Mouse (Mus musculus) MEL (cell line): ENCODE data around the gene Bbs5. TPM values are rescaled to one million over a fixed set of nuclear protein-coding genes. Genes with fewer than 3 reads are reported as not detected.
A peak's percentile ranks its signal among the peaks of the same experiment; 100 is the strongest.

ENCODE experiments used
- DNase-seq: peaks from one replicate; pipeline ENCODE4 v3.0.0; 2011; ENCODE audit warnings: low read depth, low spot score
- H3K27ac ChIP-seq: 2 replicates; pipeline ENCODE4 v1.5.1; 2012; ENCODE audit warnings: low read depth, mild to moderate bottlenecking, control low read depth, low read length, moderate library complexity; ENCODE audit not compliant: control insufficient read depth
- H3K27me3 ChIP-seq, 2 experiments: fragments of 150-350 bp in 1 of 2; sonication (generic) in 1 of 2; 2 replicates each; pipeline ENCODE4 v1.6.1; 2012; ENCODE audit warnings: low read length in 2 of 2, mild to moderate bottlenecking in 2 of 2, improper control_type of control experiment in 1 of 2, moderate library complexity in 1 of 2; ENCODE audit not compliant: insufficient read depth in 2 of 2, control insufficient read depth in 1 of 2
- H3K36me3 ChIP-seq, 2 experiments: 2 replicates each; pipeline ENCODE4 v1.6.1; 2012 to 2014; ENCODE audit warnings: low read length in 2 of 2, improper control_type of control experiment in 1 of 2, inconsistent platforms in 1 of 2, mild to moderate bottlenecking in 1 of 2; ENCODE audit not compliant: insufficient read depth in 2 of 2, control insufficient read depth in 1 of 2
- H3K4me1 ChIP-seq, 2 experiments: fragments of 150-350 bp in 1 of 2; sonication (generic) in 1 of 2; 2 replicates each; pipeline ENCODE4 v1.6.1; 2012; ENCODE audit warnings: low read length in 2 of 2, improper control_type of control experiment in 1 of 2, mild to moderate bottlenecking in 1 of 2; ENCODE audit not compliant: insufficient read depth in 2 of 2, control insufficient read depth in 1 of 2
- H3K4me3 ChIP-seq, 2 experiments: fragments of 150-350 bp in 1 of 2; sonication (generic) in 1 of 2; 2 replicates each; pipeline ENCODE4 v1.5.1; 2012; ENCODE audit warnings: low read depth in 2 of 2, low read length in 2 of 2, mild to moderate bottlenecking in 2 of 2, moderate library complexity in 2 of 2, control low read depth in 1 of 2, improper control_type of control experiment in 1 of 2; ENCODE audit not compliant: control insufficient read depth in 1 of 2, insufficient read depth in 1 of 2
- H3K79me2 ChIP-seq: 2 replicates; pipeline ENCODE4 v1.6.1; 2012; ENCODE audit warnings: mild to moderate bottlenecking, low read length, moderate library complexity; ENCODE audit not compliant: control insufficient read depth, poor library complexity, insufficient read depth
- H3K9ac ChIP-seq: 2 replicates; pipeline ENCODE4 v1.6.1; 2012; ENCODE audit warnings: low read depth, mild to moderate bottlenecking, control low read depth, low read length, moderate library complexity; ENCODE audit not compliant: control insufficient read depth, poor library complexity, severe bottlenecking
- H3K9me3 ChIP-seq: fragments of 150-350 bp; sonication (generic); replicated peaks from 2 replicates; pipeline ENCODE4 v1.6.1; 2012; ENCODE audit warnings: mild to moderate bottlenecking, low read length, improper control_type of control experiment, moderate library complexity; ENCODE audit not compliant: insufficient read depth
- BHLHE40 ChIP-seq: IDR thresholded peaks from 2 replicates; pipeline ENCODE4 v1.6.1; 2012; ENCODE audit warnings: low read depth, mild to moderate bottlenecking, inconsistent platforms, low read length, improper control_type of control experiment, borderline replicate concordance
- CHD1 ChIP-seq: IDR thresholded peaks from 2 replicates; pipeline ENCODE4 v1.6.1; 2012; ENCODE audit warnings: low read depth, mild to moderate bottlenecking, inconsistent platforms, low read length, improper control_type of control experiment
- CHD2 ChIP-seq: IDR thresholded peaks from 2 replicates; pipeline ENCODE4 v1.6.1; 2011; ENCODE audit warnings: low read length, improper control_type of control experiment
- CTCF ChIP-seq, 3 experiments: IDR thresholded peaks in 2 of 3; conservative IDR thresholded peaks in 1 of 3; 2 replicates each; pipeline ENCODE4 v1.5.1; 2011 to 2012; ENCODE audit warnings: low read length in 3 of 3, low read depth in 2 of 3, mild to moderate bottlenecking in 2 of 3, improper control_type of control experiment in 1 of 3, inconsistent platforms in 1 of 3, mixed read lengths in 1 of 3, moderate library complexity in 1 of 3; ENCODE audit not compliant: control insufficient read depth in 1 of 3, insufficient read depth in 1 of 3, poor library complexity in 1 of 3, severe bottlenecking in 1 of 3
- EP300 ChIP-seq, 2 experiments: IDR thresholded peaks; 2 replicates each; pipeline ENCODE4 v1.6.1; 2011; ENCODE audit warnings: improper control_type of control experiment in 2 of 2, low read length in 2 of 2, low read depth in 1 of 2, mild to moderate bottlenecking in 1 of 2
- ETS1 ChIP-seq: IDR thresholded peaks from 2 replicates; pipeline ENCODE4 v1.6.1; 2012; ENCODE audit warnings: low read depth, mild to moderate bottlenecking, inconsistent platforms, low read length, improper control_type of control experiment, moderate library complexity
- GABPA ChIP-seq: IDR thresholded peaks from 2 replicates; pipeline ENCODE4 v1.6.1; 2012; ENCODE audit warnings: low read depth, mild to moderate bottlenecking, inconsistent platforms, low read length, improper control_type of control experiment, moderate library complexity
- HCFC1 ChIP-seq: IDR thresholded peaks from 2 replicates; pipeline ENCODE4 v1.6.1; 2012; ENCODE audit warnings: low read depth, mild to moderate bottlenecking, inconsistent platforms, low read length, improper control_type of control experiment, moderate library complexity
- MAFK ChIP-seq: IDR thresholded peaks from 2 replicates; pipeline ENCODE4 v1.6.1; 2011; ENCODE audit warnings: low read depth, mild to moderate bottlenecking, low read length, improper control_type of control experiment, borderline replicate concordance
- MAX ChIP-seq: IDR thresholded peaks from 2 replicates; pipeline ENCODE4 v1.6.1; 2011; ENCODE audit warnings: low read length, improper control_type of control experiment
- MAZ ChIP-seq: IDR thresholded peaks from 2 replicates; pipeline ENCODE4 v1.6.1; 2012; ENCODE audit warnings: low read depth, mild to moderate bottlenecking, inconsistent platforms, low read length, improper control_type of control experiment
- MEF2A ChIP-seq: IDR thresholded peaks from 2 replicates; pipeline ENCODE4 v1.6.1; 2014; ENCODE audit warnings: low read depth, mild to moderate bottlenecking, inconsistent platforms, low read length, improper control_type of control experiment; ENCODE audit not compliant: poor library complexity, insufficient replicate concordance, severe bottlenecking; ENCODE audit errors: extremely low read depth
- MXI1 ChIP-seq: IDR thresholded peaks from 2 replicates; pipeline ENCODE4 v1.6.1; 2011; ENCODE audit warnings: mild to moderate bottlenecking, low read depth, low read length, improper control_type of control experiment
- MYC ChIP-seq: IDR thresholded peaks from 2 replicates; pipeline ENCODE4 v1.6.1; 2011; ENCODE audit warnings: low read depth, mild to moderate bottlenecking, low read length, improper control_type of control experiment, moderate library complexity
- NRF1 ChIP-seq: IDR thresholded peaks from 2 replicates; pipeline ENCODE4 v1.6.1; 2014; ENCODE audit warnings: low read depth, mild to moderate bottlenecking, inconsistent platforms, low read length, improper control_type of control experiment, moderate library complexity; ENCODE audit not compliant: poor library complexity, insufficient read depth, severe bottlenecking
- POLR2A ChIP-seq, 2 experiments: IDR thresholded peaks; 2 replicates each; pipeline ENCODE4 v1.6.1; 2011 to 2012; ENCODE audit warnings: low read length in 2 of 2, mild to moderate bottlenecking in 2 of 2, control low read depth in 1 of 2, improper control_type of control experiment in 1 of 2, low read depth in 1 of 2, moderate library complexity in 1 of 2; ENCODE audit not compliant: control insufficient read depth in 1 of 2, insufficient read depth in 1 of 2, poor library complexity in 1 of 2
- SIN3A ChIP-seq: IDR thresholded peaks from 2 replicates; pipeline ENCODE4 v1.6.1; 2012; ENCODE audit warnings: low read length, improper control_type of control experiment, inconsistent platforms
- SMC3 ChIP-seq: IDR thresholded peaks from 2 replicates; pipeline ENCODE4 v1.6.1; 2011; ENCODE audit warnings: low read depth, low read length, improper control_type of control experiment
- TAL1 ChIP-seq: IDR thresholded peaks from 2 replicates; pipeline ENCODE4 v1.6.1; 2012; ENCODE audit warnings: mild to moderate bottlenecking, inconsistent platforms, low read length, moderate library complexity, mixed read lengths
- TBP ChIP-seq: IDR thresholded peaks from 2 replicates; pipeline ENCODE4 v1.8.0; 2011; ENCODE audit warnings: low read depth, low read length, improper control_type of control experiment
- TCF12 ChIP-seq: IDR thresholded peaks from 2 replicates; pipeline ENCODE4 v1.6.1; 2014; ENCODE audit warnings: low read depth, mild to moderate bottlenecking, inconsistent platforms, low read length, improper control_type of control experiment, moderate library complexity
- UBTF ChIP-seq: IDR thresholded peaks from 2 replicates; pipeline ENCODE4 v1.6.1; 2012; ENCODE audit warnings: low read depth, mild to moderate bottlenecking, inconsistent platforms, low read length, improper control_type of control experiment, moderate library complexity, borderline replicate concordance; ENCODE audit not compliant: insufficient read depth
- ZC3H11A ChIP-seq: IDR thresholded peaks from 2 replicates; pipeline ENCODE4 v1.6.1; 2012; ENCODE audit warnings: low read depth, mild to moderate bottlenecking, inconsistent platforms, low read length, improper control_type of control experiment
- polyA plus RNA-seq, 2 experiments: library from polyadenylated mRNA; stranded (reverse) in 1 of 2; unstranded in 1 of 2; fragments of >175 nt in 1 of 2; fragments of >200 nt in 1 of 2; gene quantifications; 2 replicates each; pipeline versions ENCODE4 v1.2.1 to v1.2.4; 2012; ENCODE audit warnings: low replicate concordance in 2 of 2, low read depth in 1 of 2; ENCODE audit not compliant: insufficient read length in 2 of 2, insufficient read depth in 1 of 2, missing spikeins in 1 of 2
- total RNA-seq: library from RNA; depleted of rRNA; stranded (reverse); fragments of 300-350 nt; gene quantifications from 2 replicates; pipeline ENCODE4 v1.2.3, GENCODE M21; 2012

Bbs5 gene
- total and polyA plus RNA-seq, 3 experiments: 5.4 to 5.7 TPM; not detected in 1

DNA sequence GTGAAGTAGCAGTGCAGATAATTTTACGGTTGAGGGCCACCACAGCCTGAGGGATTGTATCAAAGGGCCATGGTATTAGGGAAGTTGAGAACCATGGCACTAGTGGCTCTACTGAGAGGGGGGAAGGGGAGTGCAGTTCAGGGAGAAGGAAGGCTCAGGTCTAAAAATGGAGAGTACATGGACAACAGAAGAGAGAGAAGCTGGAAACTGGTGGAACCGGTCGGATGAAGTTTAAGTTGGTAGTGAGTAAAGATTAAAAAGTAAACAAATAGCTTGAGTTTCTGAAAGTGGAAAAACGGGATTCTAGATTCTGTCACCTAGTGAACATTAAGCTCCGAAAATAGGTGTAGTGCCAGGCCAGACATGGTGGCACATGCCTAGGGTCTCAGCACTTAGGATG, 16.2 kb upstream of the Bbs5 start:
- Histone ChIP-seq H3K79me2 (no peaks in the 10 kb centered on the region), H3K9ac (no peak overlapping the region), H3K4me3 (no peak overlapping the region), H3K27ac (no peak overlapping the region)
- no peak for DNase-seq
- no peak for TF ChIP-seq MAX
- TF ChIP-seq POLR2A (IDR thresholded peaks at IDR 0.05; ENCODE audit: control insufficient read depth in 1 of 2, insufficient read depth in 1 of 2, low read depth in 1 of 2, low read length in 2 of 2, poor library complexity in 1 of 2): no peak
- no peak for TF ChIP-seq CTCF (IDR thresholded peaks at IDR 0.05 in 2 of 3, conservative IDR thresholded peaks at IDR 0.05 in 1 of 3; ENCODE audit: control insufficient read depth in 1 of 3, insufficient read depth in 1 of 3, low read depth in 2 of 3, low read length in 3 of 3, poor library complexity in 1 of 3, severe bottlenecking in 1 of 3)
- TF ChIP-seq HCFC1: no peak
- TF ChIP-seq CHD2: no peak
- TF ChIP-seq, all 39 proteins: peak for 0
- Histone ChIP-seq H3K36me3 (no peaks in the 10 kb centered on the region), H3K27me3 (peaks cover 0 to 1% of the 10 kb centered on the region in 2 experiments; a peak in 2 of 4 replicates), H3K4me1 (no peaks in the 10 kb centered on the region), H3K9me3 (no peaks in the 10 kb centered on the region)

- Histone ChIP-seq H3K9ac (no peak overlapping the region), H3K36me3 (no peaks in the 10 kb centered on the region), H3K27ac (no peak overlapping the region), H3K4me1 (no peaks in the 10 kb centered on the region), H3K4me3 (no peak overlapping the region), H3K79me2 (no peaks in the 10 kb centered on the region), H3K27me3 (peaks cover 0 to 1% of the 10 kb centered on the region in 2 experiments; a peak in 2 of 4 replicates), H3K9me3 (no peaks in the 10 kb centered on the region)
- TF ChIP-seq UBTF (no peak), EP300 (IDR thresholded peaks at IDR 0.05; ENCODE audit: low read depth in 1 of 2, low read length in 2 of 2) (no peak), SMC3 (0 out of 2 replicates have a peak, but pooled peaks have one; percentile 25), ZC3H11A (no peak), TBP (0 out of 2 replicates have a peak, but pooled peaks have one; percentile 44), CTCF (IDR thresholded peaks at IDR 0.05 in 2 of 3, conservative IDR thresholded peaks at IDR 0.05 in 1 of 3; ENCODE audit: control insufficient read depth in 1 of 3, insufficient read depth in 1 of 3, low read depth in 2 of 3, low read length in 3 of 3, poor library complexity in 1 of 3, severe bottlenecking in 1 of 3) (peak; percentile 32 to 53 (median 50))
- DNase-seq: peak; percentile 52
These were observed 15.5 kb upstream of the Bbs5 start for GRCm38 (mm10) chr2:69631449-69631848.

- Histone ChIP-seq H3K4me3 (peak overlapping the region; percentile 58 to 67), H3K27ac (peak overlapping the region; percentile 4), H3K36me3 (no peaks in the 10 kb centered on the region), H3K4me1 (no peaks in the 10 kb centered on the region), H3K9me3 (no peaks in the 10 kb centered on the region), H3K27me3 (peaks cover 0 to 1% of the 10 kb centered on the region in 2 experiments; a peak in 2 of 4 replicates), H3K9ac (peak overlapping the region; percentile 60), H3K79me2 (no peaks in the 10 kb centered on the region)
- peak; percentile 83 for DNase-seq
- TF ChIP-seq MEF2A: no peak
- no peak for TF ChIP-seq GABPA
- no peak for TF ChIP-seq CHD1
- TF ChIP-seq TCF12: no peak
- TF ChIP-seq MAFK: no peak
- TF ChIP-seq MAX: peak; percentile 41; the same call in 1 of the 2 replicates
- no peak for TF ChIP-seq ETS1
- TF ChIP-seq SIN3A: peak; percentile 88
- no peak for TF ChIP-seq NRF1
- TF ChIP-seq TAL1: no peak
- 0 out of 2 replicates have a peak, but pooled peaks have one; percentile 49 for TF ChIP-seq MAZ
- no peak for TF ChIP-seq TBP
- TF ChIP-seq MXI1: no peak; the same call in none of the 2 replicates
- no peak for TF ChIP-seq EP300 (IDR thresholded peaks at IDR 0.05; ENCODE audit: low read depth in 1 of 2, low read length in 2 of 2)
- no peak for TF ChIP-seq BHLHE40
- TF ChIP-seq CTCF (IDR thresholded peaks at IDR 0.05 in 2 of 3, conservative IDR thresholded peaks at IDR 0.05 in 1 of 3; ENCODE audit: control insufficient read depth in 1 of 3, insufficient read depth in 1 of 3, low read depth in 2 of 3, low read length in 3 of 3, poor library complexity in 1 of 3, severe bottlenecking in 1 of 3): peak; percentile 61 to 93 (median 73)
- no peak for TF ChIP-seq MYC
These were observed 11.8 kb upstream of the Bbs5 start for GRCm38 (mm10) chr2:69635064-69635701.
